Mouse (Mus musculus) MEL (cell line): ENCODE measurements around the gene Helt.

ENCODE experiments used
- CTCF ChIP-seq, 3 experiments: IDR thresholded peaks in 2 of 3; conservative IDR thresholded peaks in 1 of 3; 2 replicates each; pipeline ENCODE4 v1.5.1; 2011 to 2012; ENCODE audit warnings: low read length in 3 of 3, low read depth in 2 of 3, mild to moderate bottlenecking in 2 of 3, improper control_type of control experiment in 1 of 3, inconsistent platforms in 1 of 3, mixed read lengths in 1 of 3, moderate library complexity in 1 of 3; ENCODE audit not compliant: control insufficient read depth in 1 of 3, insufficient read depth in 1 of 3, poor library complexity in 1 of 3, severe bottlenecking in 1 of 3
- GABPA ChIP-seq: IDR thresholded peaks from 2 replicates; pipeline ENCODE4 v1.6.1; 2012; ENCODE audit warnings: low read depth, mild to moderate bottlenecking, inconsistent platforms, low read length, improper control_type of control experiment, moderate library complexity
- JUND ChIP-seq: IDR thresholded peaks from 2 replicates; pipeline ENCODE4 v1.6.1; 2011; ENCODE audit warnings: low read depth, mild to moderate bottlenecking, improper control_type of control experiment, low read length
- KAT2A ChIP-seq: conservative IDR thresholded peaks from 2 replicates; pipeline ENCODE4 v1.6.1; 2012; ENCODE audit warnings: low read depth, low read length, improper control_type of control experiment, inconsistent platforms
- MAX ChIP-seq: IDR thresholded peaks from 2 replicates; pipeline ENCODE4 v1.6.1; 2011; ENCODE audit warnings: low read length, improper control_type of control experiment
- MYC ChIP-seq: IDR thresholded peaks from 2 replicates; pipeline ENCODE4 v1.6.1; 2011; ENCODE audit warnings: low read depth, mild to moderate bottlenecking, low read length, improper control_type of control experiment, moderate library complexity
- POLR2A ChIP-seq, 2 experiments: IDR thresholded peaks; 2 replicates each; pipeline ENCODE4 v1.6.1; 2011 to 2012; ENCODE audit warnings: low read length in 2 of 2, mild to moderate bottlenecking in 2 of 2, control low read depth in 1 of 2, improper control_type of control experiment in 1 of 2, low read depth in 1 of 2, moderate library complexity in 1 of 2; ENCODE audit not compliant: control insufficient read depth in 1 of 2, insufficient read depth in 1 of 2, poor library complexity in 1 of 2
- SIN3A ChIP-seq: IDR thresholded peaks from 2 replicates; pipeline ENCODE4 v1.6.1; 2012; ENCODE audit warnings: low read length, improper control_type of control experiment, inconsistent platforms
- TAL1 ChIP-seq: IDR thresholded peaks from 2 replicates; pipeline ENCODE4 v1.6.1; 2012; ENCODE audit warnings: mild to moderate bottlenecking, inconsistent platforms, low read length, moderate library complexity, mixed read lengths
- TBP ChIP-seq: IDR thresholded peaks from 2 replicates; pipeline ENCODE4 v1.8.0; 2011; ENCODE audit warnings: low read depth, low read length, improper control_type of control experiment

- TF ChIP-seq SIN3A = no peak
- TF ChIP-seq GABPA = no peak
- no peak for TF ChIP-seq JUND
- TF ChIP-seq MYC = no peak
- TF ChIP-seq CTCF (IDR thresholded peaks at IDR 0.05 in 2 of 3, conservative IDR thresholded peaks at IDR 0.05 in 1 of 3; ENCODE audit: control insufficient read depth in 1 of 3, insufficient read depth in 1 of 3, low read depth in 2 of 3, low read length in 3 of 3, poor library complexity in 1 of 3, severe bottlenecking in 1 of 3) = 0 out of 6 replicates have a peak, but pooled peaks of 1 of the 3 experiments have one; percentile 3
- no peak for TF ChIP-seq TAL1
- TF ChIP-seq POLR2A (IDR thresholded peaks at IDR 0.05; ENCODE audit: control insufficient read depth in 1 of 2, insufficient read depth in 1 of 2, low read depth in 1 of 2, low read length in 2 of 2, poor library complexity in 1 of 2) = no peak
- TF ChIP-seq KAT2A = no peak
- no peak for TF ChIP-seq MAX
- no peak for TF ChIP-seq TBP
Observed at GRCm38 (mm10) chr8:46329396-46329795, 34.9 kb upstream of the Helt start.
